Mouse (Mus musculus) lung, embryonic 15.5 days (tissue): ENCODE measurements at regions not wholly inside any gene's neighbourhood (a gene's known extent, or its start where the extent isn't known, plus 50 kb on each side); places are given as distances from the start of the nearest gene placed in this dataset.
A peak's percentile ranks its signal among the peaks of the same experiment; 100 is the strongest.

ENCODE experiments used
- ATAC-seq: fragments of 200-750 bp; cut with Nextera tagmentation; 2 replicates; pipeline ENCODE4 v1.8.0; 2017; ENCODE audit warnings: moderate number of reproducible peaks, borderline replicate concordance; ENCODE audit not compliant: low FRiP score, low TSS enrichment; ENCODE audit errors: extremely low read depth
- H3K27ac ChIP-seq: fragments of 300-500 bp; sonication (generic); 2 replicates; pipeline ENCODE4 v1.5.1; 2015; ENCODE audit warnings: moderate library complexity, mild to moderate bottlenecking, inconsistent platforms
- H3K27me3 ChIP-seq: fragments of 300-500 bp; sonication (generic); 2 replicates; pipeline ENCODE4 v1.6.1; 2015; ENCODE audit warnings: inconsistent platforms
- H3K36me3 ChIP-seq: fragments of 300-500 bp; sonication (generic); 2 replicates; pipeline ENCODE4 v1.6.1; 2015; ENCODE audit warnings: inconsistent platforms
- H3K4me1 ChIP-seq: fragments of 300-500 bp; sonication (generic); 2 replicates; pipeline ENCODE4 v1.6.1; 2015; ENCODE audit warnings: inconsistent platforms
- H3K4me2 ChIP-seq: fragments of 300-500 bp; sonication (generic); 2 replicates; pipeline ENCODE4 v1.6.1; 2015; ENCODE audit warnings: inconsistent platforms, mild to moderate bottlenecking, moderate library complexity
- H3K4me3 ChIP-seq: fragments of 300-500 bp; sonication (generic); 2 replicates; pipeline ENCODE4 v1.5.1; 2015; ENCODE audit warnings: mild to moderate bottlenecking, inconsistent platforms
- H3K9ac ChIP-seq: fragments of 300-500 bp; sonication (generic); 2 replicates; pipeline ENCODE4 v1.6.1; 2015; ENCODE audit warnings: inconsistent platforms
- H3K9me3 ChIP-seq: fragments of 300-500 bp; sonication (generic); 2 replicates; pipeline ENCODE4 v1.6.1; 2016; ENCODE audit warnings: inconsistent platforms
- WGBS: fragments of 180-500 bp; shearing (Covaris S2); methylation state at CpG from one replicate; pipeline ENCODE4 v1.1.7; 2015; 5-methylcytosine and 5-hydroxymethylcytosine counted together

DNA sequence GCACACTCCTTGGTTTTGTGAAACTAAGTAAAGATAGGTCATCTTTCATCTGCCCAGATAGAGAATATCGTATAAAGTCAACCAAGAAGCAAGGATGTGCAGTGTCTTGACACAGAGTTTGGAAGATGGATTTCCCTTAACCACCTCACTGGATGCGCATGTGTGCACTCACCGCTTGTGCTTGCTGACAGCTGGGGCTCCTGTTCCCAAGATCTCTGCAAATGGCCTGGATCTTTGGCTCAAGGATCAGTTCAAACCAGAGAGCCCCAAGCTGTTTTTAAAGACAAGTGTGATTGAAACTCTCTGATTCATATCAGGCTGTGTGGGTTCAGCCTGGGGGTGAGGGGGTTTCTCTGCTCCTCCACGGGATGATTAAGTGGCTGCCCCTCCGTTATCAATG, 288.6 kb upstream of the Lyplal1 start:
- Histone ChIP-seq H3K4me2 (no peak overlapping the region), H3K9ac (no peak overlapping the region), H3K27me3 (no peaks in the 10 kb centered on the region), H3K4me3 (no peak overlapping the region), H3K27ac (no peak overlapping the region), H3K36me3 (no peaks in the 10 kb centered on the region), H3K9me3 (no peaks in the 10 kb centered on the region), H3K4me1 (peaks cover 19% of the 10 kb centered on the region)
- no peak for ATAC-seq
- WGBS, result 48% methylated on average over 5 of the region's 5 CpGs

DNA sequence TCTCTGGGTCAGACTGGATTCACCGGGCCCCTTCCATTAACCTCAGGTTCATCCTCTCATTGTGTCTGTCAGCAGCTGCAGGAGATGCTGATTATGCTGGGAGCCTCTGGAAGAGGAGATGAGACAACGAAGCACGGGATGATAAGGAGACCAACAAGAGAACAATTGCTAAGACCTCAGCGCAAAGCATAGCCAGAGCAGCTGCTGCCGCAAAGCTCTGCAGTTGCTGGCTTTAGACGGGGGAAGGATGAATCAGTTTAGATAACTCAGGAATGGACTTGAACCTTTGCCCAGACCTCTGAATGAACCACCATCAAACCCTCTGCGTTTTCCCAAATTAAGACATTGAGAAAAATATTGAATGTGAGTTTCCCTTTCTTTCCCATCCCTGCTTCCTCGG, 282.7 kb upstream of the Lyplal1 start:
- no peak overlapping the region for H3K9ac ChIP-seq
- H3K27me3 ChIP-seq, result no peaks in the 10 kb centered on the region
- H3K4me2 ChIP-seq, result no peak overlapping the region
- peaks cover 18% of the 10 kb centered on the region for H3K4me1 ChIP-seq
- WGBS, result 15% methylated on average over 8 of the region's 8 CpGs
- H3K9me3 ChIP-seq, result no peaks in the 10 kb centered on the region
- H3K36me3 ChIP-seq, result no peaks in the 10 kb centered on the region
- no peak overlapping the region for H3K4me3 ChIP-seq
- H3K27ac ChIP-seq, result 0 out of 2 replicates have a peak overlapping the region, but pooled peaks have one; percentile 1
- peak; percentile 70; the same call in 1 of the 2 replicates for ATAC-seq

DNA sequence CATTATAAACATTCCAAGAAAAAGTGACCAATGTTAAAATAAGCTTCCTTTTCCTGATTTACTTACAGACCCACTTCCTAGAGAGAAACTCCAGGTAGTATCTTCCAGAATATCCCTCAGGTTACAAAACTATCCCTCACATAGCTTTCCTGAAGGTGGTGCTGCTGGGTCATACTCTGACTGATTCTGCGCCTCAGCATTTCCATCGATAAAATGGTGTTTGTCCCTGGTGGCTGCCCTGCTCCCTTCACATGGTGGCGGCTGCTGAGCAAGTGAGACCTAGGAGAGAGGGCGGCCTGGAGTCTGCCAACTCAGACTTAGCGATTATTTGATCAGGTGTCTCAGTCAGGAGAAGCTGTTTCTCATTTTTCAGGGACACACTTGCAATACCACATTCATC, 275.9 kb upstream of the Lyplal1 start:
- Histone ChIP-seq H3K36me3 (no peaks in the 10 kb centered on the region), H3K4me2 (no peak overlapping the region), H3K4me3 (no peak overlapping the region), H3K9ac (no peak overlapping the region), H3K27ac (no peak overlapping the region), H3K27me3 (no peaks in the 10 kb centered on the region), H3K9me3 (no peaks in the 10 kb centered on the region), H3K4me1 (no peaks in the 10 kb centered on the region)
- WGBS, result 58% methylated on average over 5 of the region's 5 CpGs
- ATAC-seq, result no peak

DNA sequence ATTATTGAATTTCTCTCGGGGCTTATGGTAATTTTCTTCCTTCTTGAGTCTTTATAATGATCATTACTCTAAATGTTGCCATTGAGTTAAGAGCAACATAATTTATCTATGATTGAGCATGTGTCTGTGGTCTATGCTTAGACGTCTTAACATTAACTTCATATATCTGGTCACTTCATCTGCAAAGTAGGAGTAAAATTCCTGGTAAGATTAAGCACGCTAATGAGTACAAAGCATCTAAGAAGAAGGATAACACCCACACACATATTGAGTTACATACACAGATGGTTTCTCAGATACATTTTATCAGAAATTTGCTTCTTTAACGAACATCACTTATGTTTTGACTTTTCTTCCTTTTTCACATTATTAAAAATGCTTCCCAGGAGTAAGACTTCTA, 267.3 kb upstream of the Lyplal1 start:
- Histone ChIP-seq H3K4me2 (no peak overlapping the region), H3K27me3 (no peaks in the 10 kb centered on the region), H3K4me3 (no peak overlapping the region), H3K4me1 (no peaks in the 10 kb centered on the region), H3K27ac (no peak overlapping the region), H3K9ac (no peak overlapping the region), H3K9me3 (no peaks in the 10 kb centered on the region), H3K36me3 (no peaks in the 10 kb centered on the region)
- WGBS, result 56% methylated on average over 4 of the region's 4 CpGs
- no peak for ATAC-seq

DNA sequence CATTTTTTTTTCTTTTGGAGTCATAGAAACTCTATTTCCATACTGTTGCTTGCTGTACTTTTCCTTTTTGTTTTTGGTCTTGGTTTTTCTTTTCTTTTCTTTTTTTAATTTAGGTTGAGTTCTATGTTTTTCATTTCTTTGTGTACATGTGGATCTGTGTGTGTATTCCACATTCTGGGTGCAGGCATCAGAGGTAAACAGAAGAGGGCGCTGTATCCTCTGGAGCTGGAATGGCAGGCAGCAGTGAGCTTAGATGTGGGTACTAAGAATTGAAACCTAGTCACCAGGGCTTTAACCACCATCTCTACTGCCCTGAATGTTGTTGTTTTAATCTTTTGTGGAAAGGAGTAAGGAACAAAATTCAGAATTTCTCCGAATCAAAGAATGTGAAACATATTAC, 266.3 kb upstream of the Lyplal1 start:
- no peak overlapping the region for H3K4me3 ChIP-seq
- H3K9me3 ChIP-seq, result no peaks in the 10 kb centered on the region
- no peaks in the 10 kb centered on the region for H3K4me1 ChIP-seq
- no peaks in the 10 kb centered on the region for H3K36me3 ChIP-seq
- WGBS, result 83% methylated on average over 2 of the region's 2 CpGs
- H3K27ac ChIP-seq, result no peak overlapping the region
- no peak for ATAC-seq
- no peaks in the 10 kb centered on the region for H3K27me3 ChIP-seq
- H3K4me2 ChIP-seq, result no peak overlapping the region
- no peak overlapping the region for H3K9ac ChIP-seq

DNA sequence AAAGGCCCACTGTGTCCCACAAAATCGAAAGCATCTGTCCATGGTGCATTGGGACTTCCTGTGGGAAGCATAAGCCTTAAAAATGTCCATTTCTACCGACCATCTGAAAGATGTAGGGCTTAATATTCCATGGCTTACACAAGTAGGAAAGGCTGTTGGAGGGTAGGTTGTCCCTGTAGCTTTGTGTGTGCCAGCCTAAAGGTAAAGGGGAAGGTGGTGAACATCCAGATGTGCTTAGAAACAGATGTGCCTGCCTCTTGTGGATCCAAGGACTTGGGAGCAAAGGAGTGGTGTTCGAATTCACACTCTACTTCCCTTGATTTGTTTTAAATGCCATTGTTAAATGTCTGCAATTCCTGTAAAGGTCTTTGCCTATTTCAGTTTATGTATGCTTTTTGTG, 265.9 kb upstream of the Lyplal1 start:
- Histone ChIP-seq H3K4me3 (no peak overlapping the region), H3K27me3 (no peaks in the 10 kb centered on the region), H3K27ac (no peak overlapping the region), H3K4me2 (no peak overlapping the region), H3K9me3 (no peaks in the 10 kb centered on the region), H3K9ac (no peak overlapping the region), H3K36me3 (no peaks in the 10 kb centered on the region), H3K4me1 (no peaks in the 10 kb centered on the region)
- WGBS, result 82% methylated on average over 3 of the region's 3 CpGs
- ATAC-seq, result no peak

DNA sequence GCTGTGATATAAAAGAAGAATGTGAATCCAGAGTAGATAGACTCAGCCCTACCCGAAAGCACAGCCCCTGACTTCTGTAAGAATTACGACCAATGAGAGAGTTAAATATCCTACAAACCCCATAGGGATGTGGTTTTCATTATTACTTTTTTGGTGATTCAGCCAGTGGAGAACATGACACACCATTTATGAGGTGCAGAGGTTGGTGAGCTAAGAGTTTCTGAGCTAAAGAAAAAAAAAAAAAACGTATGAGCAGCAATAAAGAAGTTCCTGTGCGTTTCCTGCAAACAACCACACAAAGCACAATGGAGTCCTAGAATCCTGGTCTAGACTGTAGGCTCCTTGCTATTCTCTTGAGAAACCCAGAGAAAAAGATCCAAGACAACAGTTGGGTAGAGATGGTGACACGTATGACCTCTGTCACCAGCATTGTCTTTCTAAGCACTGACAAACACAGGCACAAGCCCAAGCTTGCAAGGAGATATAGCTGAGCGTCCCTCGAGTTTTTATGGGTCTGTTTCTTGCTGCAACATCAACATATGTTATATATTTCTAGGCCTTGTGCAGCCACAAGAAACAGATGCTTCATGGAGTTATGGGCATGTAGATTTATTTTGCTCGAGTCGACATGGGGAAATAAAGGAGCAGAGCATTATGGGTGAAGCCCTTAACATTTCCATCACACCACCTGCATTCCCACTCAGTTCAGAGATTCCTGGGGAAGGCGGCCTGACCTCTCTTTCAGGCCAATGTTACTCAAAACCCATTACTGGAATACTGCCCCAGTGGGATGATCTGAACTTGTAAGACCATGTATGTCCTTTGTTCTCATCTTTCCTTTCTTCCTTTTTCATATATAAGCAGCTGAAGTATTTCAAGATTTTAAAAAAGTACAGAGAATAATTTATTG, 263.1 kb upstream of the Lyplal1 start:
- ATAC-seq, result no peak
- no peaks in the 10 kb centered on the region for H3K4me1 ChIP-seq
- H3K4me3 ChIP-seq, result no peak overlapping the region
- H3K27ac ChIP-seq, result no peak overlapping the region
- WGBS, result 82% methylated on average over 10 of the region's 10 CpGs
- H3K4me2 ChIP-seq, result no peak overlapping the region
- no peaks in the 10 kb centered on the region for H3K9me3 ChIP-seq
- H3K36me3 ChIP-seq, result no peaks in the 10 kb centered on the region
- H3K9ac ChIP-seq, result no peak overlapping the region
- no peaks in the 10 kb centered on the region for H3K27me3 ChIP-seq

DNA sequence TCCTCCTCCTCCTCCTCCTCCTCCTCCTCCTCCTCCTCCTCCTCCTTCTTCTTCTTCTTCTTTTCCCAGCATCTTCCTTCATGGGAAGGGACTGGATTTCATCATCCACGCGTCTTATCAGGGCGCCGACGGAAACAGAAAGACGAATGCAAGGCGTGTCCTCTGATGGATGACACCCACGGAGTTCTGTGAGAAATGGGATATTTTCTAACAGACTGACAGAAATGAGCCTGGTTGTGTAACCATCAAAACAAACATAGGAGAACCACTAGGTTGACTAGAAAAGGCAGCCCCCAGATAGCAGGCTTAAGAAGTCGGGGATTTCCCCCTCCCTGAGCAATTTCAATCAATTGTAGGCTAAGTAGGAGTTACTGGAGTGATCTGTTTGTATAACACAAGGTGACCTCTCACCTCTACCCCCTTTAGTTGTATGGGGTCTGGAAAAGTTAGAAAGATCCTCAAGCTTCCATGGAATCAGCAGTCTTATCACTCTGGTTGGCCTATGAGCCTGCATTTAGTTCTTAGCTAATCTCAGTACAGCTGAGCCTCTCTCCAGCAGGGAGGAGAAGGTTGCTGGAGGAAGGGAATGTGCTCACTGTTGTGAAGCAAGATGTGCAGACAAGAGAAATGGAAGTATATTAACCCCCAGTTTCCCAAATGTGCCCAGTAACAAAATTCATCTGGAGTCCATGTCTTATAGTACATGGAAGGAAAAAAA, 260.0 kb upstream of the Lyplal1 start:
- Histone ChIP-seq H3K4me2 (no peak overlapping the region), H3K36me3 (no peaks in the 10 kb centered on the region), H3K27me3 (no peaks in the 10 kb centered on the region), H3K9ac (no peak overlapping the region), H3K4me1 (peaks cover 5% of the 10 kb centered on the region; the same call in 1 of the 2 replicates), H3K9me3 (no peaks in the 10 kb centered on the region), H3K27ac (no peak overlapping the region), H3K4me3 (no peak overlapping the region)
- peak; percentile 36; the same call in 1 of the 2 replicates for ATAC-seq
- WGBS, result 37% methylated on average over 9 of the region's 9 CpGs

DNA sequence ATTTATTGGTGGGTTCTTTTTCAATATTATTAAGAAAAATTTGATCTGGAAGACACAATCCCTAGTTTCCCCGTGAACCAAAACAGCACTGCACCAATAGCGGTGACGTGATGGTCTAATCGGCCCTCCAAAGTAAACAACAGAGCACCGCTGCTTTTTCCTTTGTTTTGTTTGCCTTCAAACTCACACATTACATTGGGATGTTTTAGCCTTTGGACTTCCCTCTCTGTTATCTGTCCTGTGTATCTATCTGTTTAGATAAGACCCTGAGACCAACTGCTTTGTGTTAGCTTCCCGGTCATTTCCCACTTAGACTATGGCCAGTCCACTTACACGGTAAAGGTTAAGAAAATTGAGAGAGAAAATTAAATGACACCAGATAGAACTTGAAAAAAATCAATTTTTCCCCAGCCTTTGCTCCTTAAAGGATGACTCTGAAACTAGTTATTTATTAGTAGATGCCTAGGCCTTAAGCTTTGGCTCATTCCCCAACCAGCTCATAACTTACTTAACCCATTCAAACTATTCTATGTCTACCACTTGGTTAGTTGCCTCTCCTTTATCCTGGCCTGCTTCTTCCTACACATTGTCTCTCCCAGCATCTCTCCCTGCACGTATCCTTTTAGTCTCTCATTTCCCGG, 257.0 kb upstream of the Lyplal1 start:
- Histone ChIP-seq H3K9me3 (no peaks in the 10 kb centered on the region), H3K4me2 (no peak overlapping the region), H3K27me3 (no peaks in the 10 kb centered on the region), H3K9ac (no peak overlapping the region), H3K4me1 (peaks cover 5% of the 10 kb centered on the region; the same call in 1 of the 2 replicates), H3K27ac (no peak overlapping the region), H3K4me3 (no peak overlapping the region), H3K36me3 (no peaks in the 10 kb centered on the region)
- ATAC-seq, result no peak
- WGBS, result 36% methylated on average over 9 of the region's 9 CpGs

DNA sequence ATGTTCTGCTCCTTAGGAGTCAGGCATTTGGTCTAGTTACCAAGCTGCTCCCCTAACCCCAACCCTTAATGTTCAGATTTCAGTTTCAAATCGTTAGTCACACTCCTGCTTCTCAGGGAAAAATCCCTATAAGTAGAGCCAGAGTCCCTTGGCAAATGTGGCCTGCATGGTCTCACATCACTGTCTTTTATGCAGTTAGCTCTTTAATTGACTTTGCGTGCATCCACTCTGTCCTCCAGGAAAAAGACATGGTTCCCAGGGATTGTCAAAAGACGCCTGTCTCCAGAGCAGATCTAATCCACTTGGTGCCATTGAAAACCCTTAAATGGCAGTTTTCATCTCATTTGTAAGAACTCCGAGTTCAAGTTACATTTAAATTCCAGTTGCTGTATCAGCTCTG, 256.3 kb upstream of the Lyplal1 start:
- H3K9ac ChIP-seq, result no peak overlapping the region
- H3K9me3 ChIP-seq, result no peaks in the 10 kb centered on the region
- H3K27me3 ChIP-seq, result no peaks in the 10 kb centered on the region
- H3K36me3 ChIP-seq, result no peaks in the 10 kb centered on the region
- peaks cover 5% of the 10 kb centered on the region; the same call in 1 of the 2 replicates for H3K4me1 ChIP-seq
- WGBS, result 43% methylated on average over 4 of the region's 4 CpGs
- H3K4me3 ChIP-seq, result no peak overlapping the region
- ATAC-seq, result no peak
- H3K4me2 ChIP-seq, result no peak overlapping the region
- no peak overlapping the region for H3K27ac ChIP-seq

DNA sequence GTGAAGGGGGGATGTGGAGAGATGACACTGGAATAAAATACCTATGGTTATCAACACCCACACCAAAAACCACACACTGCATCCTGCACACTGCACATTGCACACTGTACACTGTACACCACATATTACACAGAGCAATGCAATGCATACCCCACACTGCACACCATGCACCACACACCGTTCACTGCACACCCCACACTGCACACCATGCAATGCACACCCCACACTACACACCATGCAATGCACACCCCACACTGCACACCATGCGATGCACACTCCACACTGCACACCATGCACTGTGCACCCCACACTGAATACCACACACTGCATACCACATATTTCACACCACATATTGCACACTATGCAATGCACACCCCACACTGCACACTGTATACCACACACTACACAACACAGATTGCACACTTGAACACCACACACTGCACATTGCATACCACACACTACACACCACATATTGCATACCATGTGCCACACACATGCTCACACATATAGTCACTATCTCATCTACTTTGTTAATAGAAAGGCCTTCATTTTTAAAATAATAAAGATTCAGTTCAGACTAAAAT, 255.8 kb upstream of the Lyplal1 start:
- ATAC-seq, result peak; percentile 69; the same call in 1 of the 2 replicates
- Histone ChIP-seq H3K4me3 (no peak overlapping the region), H3K4me2 (no peak overlapping the region), H3K36me3 (no peaks in the 10 kb centered on the region), H3K9ac (no peak overlapping the region), H3K27me3 (no peaks in the 10 kb centered on the region), H3K27ac (no peak overlapping the region), H3K4me1 (peaks cover 5% of the 10 kb centered on the region; the same call in 1 of the 2 replicates), H3K9me3 (no peaks in the 10 kb centered on the region)
- 94% methylated on average over 2 of the region's 2 CpGs for WGBS
